Mouse (Mus musculus): Measurements from ENCODE around the gene Lig4.

DNA sequence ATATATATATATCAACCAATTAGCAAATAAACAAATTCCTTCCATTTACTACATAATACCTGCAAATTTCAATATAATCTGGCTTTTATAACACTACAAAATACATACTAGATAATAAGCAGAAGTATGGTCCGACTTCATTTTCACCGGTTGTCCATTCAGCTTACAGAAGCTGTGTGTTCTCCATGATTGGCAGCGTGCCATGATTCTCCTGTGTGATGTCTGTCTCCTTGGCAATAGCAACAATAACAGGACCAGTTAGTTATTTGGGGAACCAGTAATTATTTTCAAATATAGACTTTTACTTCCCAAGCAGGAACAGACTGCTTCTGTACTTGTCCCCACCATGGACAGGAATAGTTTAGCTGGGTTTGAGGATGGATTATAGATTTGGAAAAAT, 39.7 kb upstream of the Lig4 start:
- TF ChIP-seq GATA1 (IDR thresholded peaks at IDR 0.05; ENCODE audit: low read length): no peak
- no peak for TF ChIP-seq TAL1 (IDR thresholded peaks at IDR 0.05; ENCODE audit: low read length)

Data from erythroblast, embryonic 14.5 days (primary cell).